Comparison of ENCODE assay signal across 16 mouse cellular contexts in genomic region chr1:156221327-156221726, GRCm38 (mm10). TPM values are rescaled to one million over a fixed set of nuclear protein-coding genes. Genes with fewer than 3 reads are reported as not detected.
DNase-seq lines count a peak whose midpoint lies in the region; ATAC-seq and TF ChIP-seq lines count a peak whose summit lies in the region.
"Had no signal": no experiment of that assay in that cellular context is flagged by ENCODE, and none has a peak within 500 bp of the region (broad histone marks: within the 10 kb centered on the region; RNA-seq: fewer than 3 reads in every experiment).

No protein-coding gene starts in this region.

- H3K9ac ChIP-seq in kidney, embryonic 15.5 days, result no peak overlapping the region
- no peak overlapping the region for H3K9ac ChIP-seq in kidney, embryonic 16.5 days (replicated peaks; ENCODE audit: low read length)
- H3K9ac ChIP-seq in liver, embryonic 15.5 days, result 0 out of 2 replicates have a peak overlapping the region, but pooled peaks have one; percentile 14
- H3K9ac ChIP-seq: hindbrain, embryonic 15.5 days; neural tube, embryonic 13.5 days had no signal

- WGBS in kidney, embryonic 15.5 days, result 57% methylated on average over 2 of the region's 2 CpGs
- WGBS in kidney, embryonic 16.5 days, result 48% methylated on average over 2 of the region's 2 CpGs
- 68% methylated on average over 2 of the region's 2 CpGs for WGBS in liver, embryonic 15.5 days (ENCODE audit: insufficient replicate concordance)

- H3K27ac ChIP-seq in gastrocnemius, adult 2 months, result no peak overlapping the region
- H3K27ac ChIP-seq in kidney, embryonic 15.5 days, result no peak overlapping the region
- H3K27ac ChIP-seq in kidney, embryonic 16.5 days (ENCODE audit: low read length), result no peak overlapping the region
- peak overlapping the region; percentile 89 for H3K27ac ChIP-seq in liver, embryonic 15.5 days (replicated peaks)
- H3K27ac ChIP-seq: hindbrain, embryonic 15.5 days; neural tube, embryonic 13.5 days had no signal

- intact Hi-C loops in gastrocnemius, adult 2 months (cut with DNase I), result no loop called here

- peaks cover 26% of the 10 kb centered on the region for H3K4me1 ChIP-seq in kidney, embryonic 15.5 days
- peaks cover 16% of the 10 kb centered on the region for H3K4me1 ChIP-seq in kidney, embryonic 16.5 days (ENCODE audit: insufficient read depth, low read length)
- peaks cover 74% of the 10 kb centered on the region for H3K4me1 ChIP-seq in liver, embryonic 15.5 days (replicated peaks)

- H3K4me2 ChIP-seq in kidney, embryonic 15.5 days, result no peak overlapping the region
- no peak overlapping the region for H3K4me2 ChIP-seq in kidney, embryonic 16.5 days (replicated peaks; ENCODE audit: low read depth, low read length)
- H3K4me2 ChIP-seq in liver, embryonic 15.5 days, result no peak overlapping the region
- H3K4me2 ChIP-seq: hindbrain, embryonic 15.5 days; neural tube, embryonic 13.5 days had no signal

- no peaks in the 10 kb centered on the region for H3K27me3 ChIP-seq in kidney, embryonic 15.5 days
- H3K27me3 ChIP-seq in kidney, embryonic 16.5 days (ENCODE audit: insufficient read depth, low read length), result no peaks in the 10 kb centered on the region; the same call in 1 of the 2 replicates
- no peaks in the 10 kb centered on the region for H3K27me3 ChIP-seq in liver, embryonic 15.5 days
- H3K27me3 ChIP-seq: hindbrain, embryonic 15.5 days; neural tube, embryonic 13.5 days had no signal

- H3K4me3 ChIP-seq in gastrocnemius, adult 2 months, result no peak overlapping the region
- no peak overlapping the region for H3K4me3 ChIP-seq in kidney, embryonic 15.5 days (replicated peaks)
- H3K4me3 ChIP-seq in kidney, embryonic 16.5 days (ENCODE audit: low read length), result no peak overlapping the region
- H3K4me3 ChIP-seq in liver, embryonic 15.5 days (replicated peaks), result no peak overlapping the region
- H3K4me3 ChIP-seq: hindbrain, embryonic 15.5 days; neural tube, embryonic 13.5 days had no signal

- no peaks in the 10 kb centered on the region for H3K9me3 ChIP-seq in kidney, embryonic 15.5 days (replicated peaks)
- H3K9me3 ChIP-seq in kidney, embryonic 16.5 days (ENCODE audit: low read length), result no peaks in the 10 kb centered on the region
- H3K9me3 ChIP-seq in liver, embryonic 15.5 days (replicated peaks), result no peaks in the 10 kb centered on the region
- H3K9me3 ChIP-seq: hindbrain, embryonic 15.5 days; neural tube, embryonic 13.5 days had no signal

- no peak for ATAC-seq in kidney, embryonic 15.5 days (replicated peaks; ENCODE audit: low FRiP score)
- 0 out of 2 replicates have a peak, but pooled peaks have one; percentile 24 for ATAC-seq in kidney, embryonic 16.5 days (ENCODE audit: low FRiP score, low TSS enrichment)
- no peak for ATAC-seq in liver, embryonic 15.5 days (ENCODE audit: insufficient read depth)
- ATAC-seq: midbrain, embryonic 16.5 days had no signal

- DNase-seq in gastrocnemius, adult 2 months, result peak; percentile 48
- DNase-seq in gastrocnemius, postnatal 4 days (ENCODE audit: low spot score in 2 of 2), result no peak
- peak; percentile 54 for DNase-seq in kidney, adult 18-20 months
- no peak for DNase-seq in layer of hippocampus, postnatal 10 days (ENCODE audit: low spot score in 2 of 2)
- DNase-seq in retina, embryonic 14.5 days (ENCODE audit: low spot score), result no peak
- DNase-seq: adrenal gland, postnatal 36 days; layer of hippocampus, adult 9-11 months; left cerebral cortex, postnatal 4 days had no signal

- no peaks in the 10 kb centered on the region for H3K36me3 ChIP-seq in kidney, embryonic 15.5 days
- H3K36me3 ChIP-seq in kidney, embryonic 16.5 days (ENCODE audit: insufficient read depth, low read length), result no peaks in the 10 kb centered on the region
- H3K36me3 ChIP-seq in liver, embryonic 15.5 days (replicated peaks), result no peaks in the 10 kb centered on the region
- H3K36me3 ChIP-seq: hindbrain, embryonic 15.5 days; neural tube, embryonic 13.5 days had no signal

- no peak for TF ChIP-seq CTCF in gastrocnemius, adult 2 months (IDR thresholded peaks at IDR 0.05)

RNA-seq across cellular contexts. Expression of gene Fam163a, which starts 16.5 kb away (rescaled TPM):
- not detected for total RNA-seq in gastrocnemius, adult 2 months (2021)
- total RNA-seq in gastrocnemius, postnatal 4 days (2021), result under 1 TPM in 1 of 2 experiments, not detected in 1; 0.10 TPM
- polyA plus RNA-seq in kidney, embryonic 15.5 days (2015; fragmentation: Nextera tagmentation; extraction: Ambion mirVana), result 0.91 and 1.5 TPM in 2 replicates
- 0.61 and 0.94 TPM in 2 replicates for polyA plus RNA-seq in kidney, embryonic 16.5 days (2015; fragmentation: Nextera tagmentation; extraction: Ambion mirVana)
- 0.12 TPM in 1 of 2 replicates, not detected in the other for polyA plus RNA-seq in liver, embryonic 15.5 days (2015; fragmentation: Nextera tagmentation; extraction: Ambion mirVana)
- 10 to 100 TPM; 29.0 to 35.8 TPM for total RNA-seq in layer of hippocampus, postnatal 10 days (2021)
- total RNA-seq: common myeloid progenitor, adult 5-6 weeks had no signal
- polyA plus RNA-seq: gonadal fat pad, adult 2 months had no signal

Comparison
In these comparisons a context has a peak if more than half of its experiments do, and no peak if none do; other contexts are left out.
1. DNase-seq: peak in gastrocnemius, adult 2 months (single experiment) and kidney, adult 18-20 months (single experiment); none in gastrocnemius, postnatal 4 days (0 of 2), layer of hippocampus, postnatal 10 days (0 of 2) and retina, embryonic 14.5 days (single experiment).
2. RNA of gene Fam163a, which starts 16.5 kb away (total RNA-seq): 29.0 to 35.8 TPM in layer of hippocampus, postnatal 10 days; 0.10 TPM in gastrocnemius, postnatal 4 days and not detected in gastrocnemius, adult 2 months; every median in the first group is over 10 times any median in the second.